Mouse (Mus musculus) embryonic facial prominence, embryonic 11.5 days (tissue): Measurements from ENCODE around the gene Slc38a2. TPM values are rescaled to one million over a fixed set of nuclear protein-coding genes. Genes with fewer than 3 reads are reported as not detected.

ENCODE experiments used
- ATAC-seq: fragments of 200-750 bp; cut with Nextera tagmentation; replicated peaks from 2 replicates; pipeline ENCODE4 v1.8.0; 2017; ENCODE audit warnings: low read depth; ENCODE audit not compliant: insufficient number of reproducible peaks, low FRiP score, low TSS enrichment
- DNase-seq: peaks from one replicate; pipeline ENCODE4 v3.0.0-alpha.2; 2015; ENCODE audit warnings: low spot score
- H3K27ac ChIP-seq: fragments of 300-500 bp; sonication (generic); replicated peaks from 2 replicates; pipeline ENCODE4 v1.5.1; 2014; ENCODE audit warnings: mild to moderate bottlenecking, low read depth, low read length, control low read depth
- H3K27me3 ChIP-seq: fragments of 300-500 bp; sonication (generic); 2 replicates; pipeline ENCODE4 v1.6.1; 2014; ENCODE audit warnings: mild to moderate bottlenecking, low read length, moderate library complexity, mixed read lengths; ENCODE audit not compliant: control insufficient read depth, insufficient read depth
- H3K36me3 ChIP-seq: fragments of 300-500 bp; sonication (generic); replicated peaks from 2 replicates; pipeline ENCODE4 v1.6.1; 2014; ENCODE audit warnings: low read depth, mild to moderate bottlenecking, low read length, moderate library complexity, mixed read lengths; ENCODE audit not compliant: control insufficient read depth, insufficient read depth
- H3K4me1 ChIP-seq: fragments of 300-500 bp; sonication (generic); 2 replicates; pipeline ENCODE4 v1.6.1; 2014; ENCODE audit warnings: low read length, mixed read lengths; ENCODE audit not compliant: control insufficient read depth, insufficient read depth
- H3K4me2 ChIP-seq: fragments of 300-500 bp; sonication (generic); 2 replicates; pipeline ENCODE4 v1.6.1; 2014; ENCODE audit warnings: low read depth, mild to moderate bottlenecking, control low read depth, low read length, moderate library complexity
- H3K4me3 ChIP-seq: fragments of 300-500 bp; sonication (generic); 2 replicates; pipeline ENCODE4 v1.5.1; 2014; ENCODE audit warnings: low read depth, low read length, control low read depth
- H3K9ac ChIP-seq: fragments of 300-500 bp; sonication (generic); replicated peaks from 2 replicates; pipeline ENCODE4 v1.6.1; 2014; ENCODE audit warnings: mild to moderate bottlenecking, control low read depth, low read length
- H3K9me3 ChIP-seq: fragments of 300-500 bp; sonication (generic); replicated peaks from 2 replicates; pipeline ENCODE4 v1.6.1; 2016; ENCODE audit warnings: mild to moderate bottlenecking, low read length, inconsistent platforms, mixed read lengths; ENCODE audit not compliant: control insufficient read depth
- WGBS: fragments of 180-500 bp; shearing (Covaris S2); extraction: QIAGEN DNeasy Blood & Tissue Kit; methylation state at CpG from one replicate; pipeline ENCODE4 v1.1.7; 2014; 5-methylcytosine and 5-hydroxymethylcytosine counted together
- polyA plus RNA-seq: library from polyadenylated mRNA; unstranded; fragments of >200 nt; fragmentation: Nextera tagmentation; extraction: Ambion mirVana; gene quantifications from 2 replicates; pipeline ENCODE4 v1.2.1, GENCODE M21; 2014

Slc38a2 gene
- polyA plus RNA-seq = 227 and 255 TPM in 2 replicates

DNA sequence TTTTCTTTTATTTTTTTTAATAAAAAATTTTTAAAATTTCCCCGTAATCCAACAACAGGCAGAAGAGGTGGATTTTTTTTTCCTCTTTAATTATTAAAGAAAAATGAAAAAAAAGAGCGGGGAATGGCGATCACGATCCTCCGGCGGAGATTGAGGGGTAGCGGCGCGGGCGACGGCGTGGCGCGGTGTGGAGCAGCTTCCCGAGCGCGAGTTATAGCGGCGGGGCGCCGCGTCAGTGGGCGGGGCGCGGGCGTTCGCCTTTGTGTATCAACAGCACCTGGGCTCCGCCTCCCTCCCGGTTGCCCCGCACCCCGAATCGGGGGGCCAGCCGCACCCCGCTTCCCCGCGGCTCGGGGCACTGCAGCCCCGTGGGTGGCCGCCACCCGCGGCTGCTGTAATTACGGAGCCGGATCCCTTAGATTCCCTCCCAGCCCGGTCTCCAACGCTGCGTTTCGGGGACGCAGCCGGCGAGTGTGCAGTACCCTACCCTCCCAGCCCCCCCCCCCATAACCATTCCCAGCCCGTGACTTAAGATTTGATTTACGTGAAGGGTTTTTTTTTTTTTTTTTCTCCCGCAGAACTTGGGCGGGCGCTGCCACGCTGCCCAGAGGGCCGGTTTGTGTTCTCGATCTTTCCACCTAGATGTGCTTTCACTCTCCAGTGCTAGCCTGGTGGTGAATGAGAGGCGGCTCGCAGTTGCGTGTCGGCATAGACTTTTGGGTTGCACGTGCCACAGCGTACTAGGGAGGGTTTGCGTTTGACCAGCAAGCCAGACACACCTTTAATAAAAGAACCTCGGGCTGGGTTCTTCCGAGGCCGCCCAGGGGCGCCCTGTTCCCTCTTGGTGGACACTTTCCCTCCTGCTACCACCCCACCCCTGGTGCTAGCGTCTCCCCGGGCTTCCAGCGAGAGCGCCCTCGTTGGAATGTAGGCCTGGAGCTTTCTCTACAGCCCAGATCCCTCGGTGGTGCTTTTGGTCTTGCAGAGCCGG is at the start of gene Slc38a2:
Gene Slc38a2 (minus strand): TSS at position 210 of the 991 bp plus-strand sequence.
- ATAC-seq (peak; percentile 81), DNase-seq (peak; percentile 93)
- peak within 1 kb of the TSS; percentile 99 for H3K9ac ChIP-seq
- H3K4me1 ChIP-seq = no peaks in the 10 kb centered on the region; the same call in 1 of the 2 replicates
- under 1% methylated on average over 61 of the region's 76 CpGs for WGBS
- H3K4me2 ChIP-seq = peak within 1 kb of the TSS; percentile 74
- peak within 1 kb of the TSS; percentile 51 for H3K4me3 ChIP-seq
- peak within 1 kb of the TSS; percentile 98 for H3K27ac ChIP-seq
- H3K9me3 ChIP-seq = no peaks in the 10 kb centered on the region
- no peaks in the 10 kb centered on the region for H3K27me3 ChIP-seq
- H3K36me3 ChIP-seq = peaks cover 3% of the 10 kb centered on the region

DNA sequence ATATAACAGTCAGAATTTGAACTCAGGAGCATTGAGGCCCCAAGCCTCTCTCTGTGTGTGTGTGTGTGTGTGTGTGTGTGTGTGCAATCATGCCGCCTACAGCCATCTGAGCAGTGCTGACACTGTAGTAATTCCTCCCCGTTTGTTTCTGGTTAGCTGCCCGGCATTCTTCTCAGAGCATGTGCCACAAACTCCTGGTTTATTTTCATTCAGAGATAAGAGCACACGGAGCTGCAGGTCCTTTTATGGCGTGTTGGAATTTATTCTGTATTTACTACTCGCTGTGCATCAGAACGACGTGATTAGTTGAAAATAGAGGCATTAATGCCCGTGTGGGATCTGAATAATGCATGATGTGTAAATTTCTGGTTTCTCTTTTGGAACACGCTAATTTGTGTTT is 49.6 kb upstream of the Slc38a2 start:
- Histone ChIP-seq H3K9ac (no peak overlapping the region), H3K27me3 (no peaks in the 10 kb centered on the region), H3K4me1 (no peaks in the 10 kb centered on the region), H3K4me2 (no peak overlapping the region), H3K9me3 (no peaks in the 10 kb centered on the region), H3K27ac (no peak overlapping the region), H3K36me3 (no peaks in the 10 kb centered on the region), H3K4me3 (no peak overlapping the region)
- 83% methylated on average over 10 of the region's 10 CpGs for whole genome bisulfite sequencing
- DNase-seq (no peak), ATAC-seq (no peak)

GRCm38 (mm10) chr15:96747551-96747950 is 48.0 kb upstream of the Slc38a2 start:
- DNase-seq (no peak), ATAC-seq (no peak)
- 89% methylated on average over 11 of the region's 11 CpGs for WGBS
- no peak overlapping the region for H3K27ac ChIP-seq
- H3K4me2 ChIP-seq = no peak overlapping the region
- H3K4me3 ChIP-seq = no peak overlapping the region
- no peaks in the 10 kb centered on the region for H3K4me1 ChIP-seq
- no peaks in the 10 kb centered on the region for H3K36me3 ChIP-seq
- H3K9ac ChIP-seq = no peak overlapping the region
- H3K9me3 ChIP-seq = no peaks in the 10 kb centered on the region
- no peaks in the 10 kb centered on the region for H3K27me3 ChIP-seq

- no peak for DNase-seq
- Histone ChIP-seq H3K27me3 (no peaks in the 10 kb centered on the region), H3K4me1 (no peaks in the 10 kb centered on the region), H3K4me2 (no peak overlapping the region), H3K27ac (no peak overlapping the region), H3K4me3 (no peak overlapping the region), H3K9ac (no peak overlapping the region), H3K36me3 (no peaks in the 10 kb centered on the region), H3K9me3 (no peaks in the 10 kb centered on the region)
- WGBS = 91% methylated on average over 6 of the region's 6 CpGs
- no peak for ATAC-seq
These were observed 47.5 kb upstream of the Slc38a2 start for GRCm38 (mm10) chr15:96746986-96747385.

DNA sequence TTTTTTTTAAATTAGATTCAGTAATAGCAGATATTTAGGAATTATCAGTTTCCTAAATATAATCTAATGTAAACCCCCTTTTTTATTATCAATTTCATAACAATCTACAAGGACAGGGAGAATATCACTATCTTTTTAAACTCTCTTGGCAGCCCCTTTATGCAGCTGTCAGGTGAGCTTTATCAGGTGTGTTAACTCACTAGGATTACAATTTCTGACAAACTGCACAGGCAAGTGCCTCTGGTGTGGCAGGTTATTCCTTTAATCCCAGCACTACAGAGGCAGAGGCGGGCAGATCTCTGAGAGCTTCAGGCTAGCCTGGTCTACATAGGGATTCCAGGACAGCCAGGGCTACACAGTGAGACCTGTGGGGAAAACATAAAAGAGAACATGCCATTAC is 45.8 kb upstream of the Slc38a2 start:
- no peak overlapping the region for H3K4me3 ChIP-seq
- no peak overlapping the region for H3K27ac ChIP-seq
- H3K4me2 ChIP-seq = no peak overlapping the region
- ATAC-seq = no peak
- no peak for DNase-seq
- H3K9ac ChIP-seq = no peak overlapping the region
- H3K27me3 ChIP-seq = no peaks in the 10 kb centered on the region
- no peaks in the 10 kb centered on the region for H3K36me3 ChIP-seq
- 95% methylated on average over 1 of the region's 1 CpGs for WGBS
- H3K4me1 ChIP-seq = no peaks in the 10 kb centered on the region
- no peaks in the 10 kb centered on the region for H3K9me3 ChIP-seq

DNA sequence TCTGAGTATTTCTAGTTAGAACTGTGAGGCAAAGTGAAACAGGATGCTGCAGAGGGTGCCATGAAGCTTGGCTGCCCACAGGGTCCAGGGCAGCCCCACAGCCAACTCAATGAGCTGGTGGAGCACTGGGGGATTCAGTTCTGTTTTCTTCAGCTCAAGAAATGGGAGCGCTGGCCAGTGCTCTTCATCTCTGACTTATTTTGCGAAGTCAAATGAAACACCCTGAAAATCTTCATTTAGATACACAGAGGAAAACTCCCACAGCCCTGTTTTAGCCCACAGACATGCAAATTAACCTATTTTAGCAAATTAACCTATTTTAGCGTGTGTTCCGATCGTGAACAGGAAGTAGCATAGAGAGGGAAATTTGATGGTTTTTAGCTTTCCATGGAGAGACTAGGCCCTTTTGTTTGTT is 45.4 kb upstream of the Slc38a2 start:
- Histone ChIP-seq H3K36me3 (no peaks in the 10 kb centered on the region), H3K9ac (no peak overlapping the region), H3K4me1 (no peaks in the 10 kb centered on the region), H3K4me2 (no peak overlapping the region), H3K4me3 (no peak overlapping the region), H3K27me3 (no peaks in the 10 kb centered on the region), H3K9me3 (no peaks in the 10 kb centered on the region), H3K27ac (no peak overlapping the region)
- ATAC-seq (no peak), DNase-seq (no peak)
- 88% methylated on average over 5 of the region's 5 CpGs for WGBS

DNA sequence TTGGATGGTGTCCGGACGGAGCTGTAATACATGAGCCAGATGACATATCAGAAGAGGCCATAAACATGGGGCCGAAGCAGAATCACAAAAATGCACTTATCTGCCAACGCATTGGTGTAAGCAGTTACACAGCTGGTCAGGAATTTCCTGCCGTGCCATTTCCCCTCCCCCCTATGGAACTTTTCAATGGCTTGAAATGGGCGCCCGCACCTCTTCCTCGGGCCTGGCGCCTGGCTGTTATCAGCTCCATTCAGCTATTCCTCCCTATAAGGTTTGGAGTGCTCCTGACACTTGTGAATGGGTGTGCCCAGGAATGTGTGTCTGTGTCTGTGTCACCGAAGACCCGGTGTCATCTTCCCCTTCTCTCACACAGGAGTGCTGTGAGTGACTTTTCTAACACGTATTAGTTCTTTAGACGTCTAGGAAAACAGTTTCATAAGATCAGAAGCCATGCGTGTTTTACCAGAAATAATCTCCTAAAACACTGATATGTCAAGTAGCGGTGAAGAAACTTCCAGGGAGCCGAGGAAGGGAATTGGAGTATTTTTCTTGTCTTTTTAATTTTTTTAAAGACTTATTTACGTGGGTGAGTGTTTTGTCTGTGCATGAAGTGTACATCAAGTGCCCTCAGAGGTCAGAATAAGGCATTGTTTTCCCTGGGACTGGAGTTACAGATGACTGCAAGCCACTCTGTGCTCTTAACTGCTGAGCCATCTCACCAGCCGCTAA is 44.8 kb upstream of the Slc38a2 start:
- Histone ChIP-seq H3K36me3 (no peaks in the 10 kb centered on the region), H3K4me1 (no peaks in the 10 kb centered on the region), H3K4me2 (no peak overlapping the region), H3K9me3 (no peaks in the 10 kb centered on the region), H3K9ac (no peak overlapping the region), H3K4me3 (no peak overlapping the region), H3K27me3 (no peaks in the 10 kb centered on the region), H3K27ac (no peak overlapping the region)
- 78% methylated on average over 18 of the region's 18 CpGs for WGBS
- ATAC-seq = no peak
- DNase-seq = no peak

GRCm38 (mm10) chr15:96743257-96743656 is 43.7 kb upstream of the Slc38a2 start:
- 85% methylated on average over 6 of the region's 6 CpGs for WGBS
- Histone ChIP-seq H3K9me3 (no peaks in the 10 kb centered on the region), H3K4me3 (no peak overlapping the region), H3K27me3 (no peaks in the 10 kb centered on the region), H3K27ac (no peak overlapping the region), H3K4me1 (no peaks in the 10 kb centered on the region), H3K4me2 (no peak overlapping the region), H3K9ac (no peak overlapping the region), H3K36me3 (no peaks in the 10 kb centered on the region)
- no peak for DNase-seq
- ATAC-seq = no peak
